Mouse (Mus musculus): Measurements from ENCODE around the gene Gm2244.
"Not testable (repeated sequence)": the region's sequence is repeated elsewhere in the genome, so short reads cannot be mapped to it uniquely, and the experiment has no call there.

Gm2244 gene

DNA sequence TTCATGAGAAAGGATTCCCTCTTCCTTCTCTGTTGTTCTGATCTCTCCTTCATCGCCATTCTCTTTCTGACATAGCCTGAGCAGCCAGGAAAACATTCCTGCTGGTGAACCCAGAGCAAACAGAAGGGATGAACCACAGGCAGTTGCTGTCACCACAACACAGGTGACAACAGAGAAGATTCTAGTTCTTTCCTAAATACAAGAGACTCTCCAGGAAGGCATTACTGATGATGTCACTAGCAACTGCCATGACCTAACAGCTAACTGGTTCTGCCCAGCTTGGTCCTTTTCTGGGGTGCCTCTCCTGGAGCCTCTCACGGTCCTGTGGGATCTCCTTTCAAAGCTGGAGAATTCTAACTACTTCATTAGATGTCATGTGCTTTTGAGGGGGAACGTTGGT lies at the start of gene Gm2244:
Gene Gm2244 (minus strand): TSS at position 101 of the 400 bp plus-strand sequence.
- in situ Hi-C loops (cut with MboI; ENCODE audit: unreplicated experiment in 2 of 2), result not testable (repeated sequence)

- in situ Hi-C loops (cut with MboI; ENCODE audit: unreplicated experiment in 2 of 2), result not testable (repeated sequence)
Measured at GRCm38 (mm10) chr14:19584804-19585667, 35.3 kb upstream of the Gm2244 start, which contains the start of gene Gm2237. Gene Gm2237, minus strand, starts transcription at chr14:19585135.

Measured in v-Abl transformed pro-B cells (cell line).